Mouse (Mus musculus) liver, embryonic 16.5 days (tissue): ENCODE data around the gene Fbxl12. TPM values are rescaled to one million over a fixed set of nuclear protein-coding genes. Genes with fewer than 3 reads are reported as not detected.
"Not testable (repeated sequence)": the region's sequence is repeated elsewhere in the genome, so short reads cannot be mapped to it uniquely, and the experiment has no call there.

Experiments
- ATAC-seq: fragments of 200-750 bp; cut with Nextera tagmentation; 2 replicates; pipeline ENCODE4 v1.8.0; 2017; ENCODE audit warnings: low read depth, mild to moderate bottlenecking, moderate number of reproducible peaks, moderate library complexity
- H3K27ac ChIP-seq: fragments of 300-500 bp; sonication (generic); 2 replicates; pipeline ENCODE4 v1.5.1; 2014; ENCODE audit warnings: mild to moderate bottlenecking, low read length
- H3K27me3 ChIP-seq: fragments of 300-500 bp; sonication (generic); 2 replicates; pipeline ENCODE4 v1.6.1; 2014; ENCODE audit warnings: low read depth, low read length, mixed read lengths; ENCODE audit not compliant: control insufficient read depth, insufficient read depth
- H3K36me3 ChIP-seq: fragments of 300-500 bp; sonication (generic); 2 replicates; pipeline ENCODE4 v1.6.1; 2014; ENCODE audit warnings: mild to moderate bottlenecking; ENCODE audit not compliant: control insufficient read depth, insufficient read depth
- H3K4me1 ChIP-seq: fragments of 300-500 bp; sonication (generic); 2 replicates; pipeline ENCODE4 v1.6.1; 2014; ENCODE audit warnings: low read depth, low read length, mixed read lengths; ENCODE audit not compliant: control insufficient read depth
- H3K4me2 ChIP-seq: fragments of 300-500 bp; sonication (generic); 2 replicates; pipeline ENCODE4 v1.6.1; 2014; ENCODE audit warnings: low read depth, low read length, mixed read lengths
- H3K4me3 ChIP-seq: fragments of 300-500 bp; sonication (generic); 2 replicates; pipeline ENCODE4 v1.5.1; 2014; ENCODE audit warnings: low read depth, mild to moderate bottlenecking, low read length
- H3K9ac ChIP-seq: fragments of 300-500 bp; sonication (generic); 2 replicates; pipeline ENCODE4 v1.6.1; 2014; ENCODE audit warnings: low read depth, low read length
- H3K9me3 ChIP-seq: fragments of 300-500 bp; sonication (generic); replicated peaks from 2 replicates; pipeline ENCODE4 v1.6.1; 2016; ENCODE audit warnings: low read length; ENCODE audit not compliant: control insufficient read depth
- WGBS: fragments of 180-500 bp; shearing (Covaris S2); extraction: QIAGEN DNeasy Blood & Tissue Kit; methylation state at CpG from one replicate; pipeline ENCODE4 v1.1.7; 2014; ENCODE audit not compliant: insufficient replicate concordance; 5-methylcytosine and 5-hydroxymethylcytosine counted together
- polyA plus RNA-seq: library from polyadenylated mRNA; unstranded; fragments of >200 nt; fragmentation: Nextera tagmentation; extraction: Ambion mirVana; gene quantifications from 2 replicates; pipeline ENCODE4 v1.2.1, GENCODE M21; 2015

Fbxl12 gene
- 4.8 and 5.9 TPM in 2 replicates for polyA plus RNA-seq

DNA sequence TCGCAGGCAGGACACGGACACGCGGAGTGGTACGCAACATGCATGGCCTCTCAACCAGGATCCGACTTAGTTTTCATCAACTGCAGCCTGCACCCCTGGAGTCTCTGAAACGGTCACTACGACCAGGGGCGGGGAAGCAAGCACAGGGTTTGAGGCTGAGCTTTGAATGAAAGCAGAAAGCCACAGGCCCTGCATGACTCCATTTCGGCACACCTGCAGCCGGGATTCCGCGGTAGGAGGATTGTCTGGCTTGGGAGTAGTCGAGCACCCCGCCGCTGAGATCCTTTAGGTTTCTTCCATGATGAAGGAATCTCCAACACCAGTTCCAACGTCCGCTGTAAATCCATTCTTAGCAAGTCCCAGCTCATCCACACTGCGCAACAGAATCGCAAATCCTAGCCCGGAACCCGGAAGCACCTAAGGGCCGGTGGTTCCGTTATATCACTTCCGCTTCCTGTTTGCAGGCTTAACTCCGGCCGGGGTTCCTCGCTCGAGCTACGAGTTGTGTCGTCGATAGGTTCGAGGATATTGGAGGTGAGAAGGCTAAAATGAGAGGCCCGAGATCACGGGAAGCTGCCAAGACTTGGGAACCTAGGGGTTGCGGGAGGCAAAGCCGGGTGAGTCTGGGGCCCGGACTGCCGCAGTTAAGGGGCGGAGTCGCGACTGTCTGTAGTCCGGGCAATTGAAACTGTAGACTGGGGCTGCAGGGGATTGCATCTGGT is at the start of gene Fbxl12:
Gene Fbxl12 (minus strand): TSS at position 408 of the 722 bp plus-strand sequence.
- WGBS: under 1% methylated on average over 43 of the region's 43 CpGs
- Histone ChIP-seq H3K27ac (peak within 1 kb of the TSS; percentile 89), H3K4me1 (peaks cover 44% of the 10 kb centered on the region), H3K4me3 (peak within 1 kb of the TSS; percentile 71), H3K36me3 (no peaks in the 10 kb centered on the region), H3K27me3 (no peaks in the 10 kb centered on the region), H3K9ac (peak within 1 kb of the TSS; percentile 92), H3K4me2 (peak within 1 kb of the TSS; percentile 99), H3K9me3 (no peaks in the 10 kb centered on the region)
- ATAC-seq: peak; percentile 51

DNA sequence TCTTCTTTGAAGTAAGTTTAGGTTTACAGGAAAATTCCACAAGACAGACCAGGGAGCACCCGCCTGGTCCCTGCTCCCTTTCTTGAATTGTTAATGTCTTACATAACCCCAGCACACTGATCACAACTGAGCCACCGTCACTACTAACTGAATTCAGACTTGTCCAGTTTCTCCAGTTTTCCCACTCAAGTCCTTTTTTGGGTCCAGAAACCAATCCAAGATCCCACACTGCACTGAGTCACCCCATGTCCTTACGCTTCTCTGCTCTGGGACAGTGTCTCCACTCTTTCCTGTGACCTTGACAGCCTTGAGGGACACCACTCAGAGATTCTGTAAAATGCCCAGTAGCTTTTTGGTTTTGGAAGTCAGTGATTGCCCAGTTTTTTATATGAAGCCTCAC is 48.3 kb upstream of the Fbxl12 start:
- H3K9ac ChIP-seq: no peak overlapping the region
- no peak for ATAC-seq
- no peak overlapping the region for H3K27ac ChIP-seq
- no peaks in the 10 kb centered on the region for H3K9me3 ChIP-seq
- no peaks in the 10 kb centered on the region for H3K4me1 ChIP-seq
- no peak overlapping the region for H3K4me2 ChIP-seq
- no peak overlapping the region for H3K4me3 ChIP-seq
- WGBS: 82% methylated on average over 3 of the region's 3 CpGs
- peaks cover 14% of the 10 kb centered on the region for H3K27me3 ChIP-seq
- H3K36me3 ChIP-seq: no peaks in the 10 kb centered on the region

DNA sequence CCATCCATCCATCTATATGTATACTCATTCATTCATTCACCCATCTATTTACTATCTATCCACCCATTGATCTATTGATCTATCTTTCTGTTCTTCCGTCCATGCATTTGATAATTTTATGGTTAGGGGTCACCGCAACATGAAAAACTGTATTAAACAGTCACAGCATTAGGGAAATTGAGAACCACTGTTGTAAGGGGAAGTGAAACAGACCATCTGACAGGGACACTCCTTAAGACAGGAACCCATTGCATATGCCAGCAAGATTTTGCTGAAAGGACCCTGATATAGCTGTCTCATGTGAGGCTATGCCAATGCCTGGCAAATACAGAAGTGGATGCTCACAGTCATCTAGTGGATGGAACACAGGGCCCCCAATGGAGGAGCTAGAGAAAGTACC is 45.9 kb upstream of the Fbxl12 start:
- H3K9me3 ChIP-seq, H3K27ac ChIP-seq, H3K9ac ChIP-seq, H3K4me2 ChIP-seq, H3K36me3 ChIP-seq, ATAC-seq, H3K4me1 ChIP-seq, H3K4me3 ChIP-seq: not testable (repeated sequence)
- peaks cover 11% of the 10 kb centered on the region for H3K27me3 ChIP-seq
- 74% methylated on average over 2 of the region's 2 CpGs for WGBS

DNA sequence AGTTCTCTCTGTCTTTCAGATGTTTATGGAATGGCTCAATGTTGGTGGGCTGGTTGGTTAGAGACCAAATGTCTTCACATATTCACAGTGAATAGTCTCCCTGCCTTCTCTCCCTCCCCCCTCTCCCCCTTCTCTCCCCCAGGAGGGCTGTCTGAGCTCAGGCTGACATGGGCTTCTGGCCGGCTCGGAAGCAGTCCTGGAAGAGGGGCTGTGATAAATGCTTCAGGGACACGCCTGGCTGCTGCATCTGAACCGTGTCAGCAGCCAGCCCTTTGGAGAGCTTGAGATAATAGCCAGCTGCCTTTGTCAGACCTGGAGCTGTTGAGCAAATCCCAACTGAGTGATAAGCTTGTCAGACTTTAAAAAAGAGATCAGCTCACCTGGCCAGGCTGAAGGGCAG is 45.3 kb upstream of the Fbxl12 start:
- Histone ChIP-seq H3K9me3 (no peaks in the 10 kb centered on the region), H3K9ac (no peak overlapping the region), H3K4me3 (no peak overlapping the region), H3K4me1 (no peaks in the 10 kb centered on the region), H3K4me2 (no peak overlapping the region), H3K36me3 (no peaks in the 10 kb centered on the region), H3K27me3 (peaks cover 7% of the 10 kb centered on the region), H3K27ac (no peak overlapping the region)
- WGBS: 13% methylated on average over 4 of the region's 4 CpGs
- no peak for ATAC-seq

DNA sequence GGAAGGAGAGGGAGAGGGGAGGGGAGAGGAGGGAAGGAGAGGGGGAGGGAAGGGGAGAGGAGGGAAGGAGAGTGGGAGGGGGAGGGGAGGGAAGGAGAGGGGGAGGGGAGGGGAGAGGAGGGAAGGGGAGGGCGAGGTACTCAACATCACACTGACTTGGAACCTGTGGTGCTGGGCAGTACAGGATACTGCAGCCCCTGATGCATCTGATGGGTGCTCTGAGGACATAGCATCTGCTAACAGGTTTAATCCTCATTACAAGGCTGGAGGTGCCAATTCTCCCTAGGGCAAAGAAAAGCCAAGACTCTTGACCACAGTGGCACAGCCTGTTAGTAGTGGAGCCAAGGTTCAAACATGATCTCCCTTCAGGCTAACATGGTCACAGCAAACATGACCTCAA is 44.8 kb upstream of the Fbxl12 start:
- H3K27me3 ChIP-seq: peaks cover 2% of the 10 kb centered on the region
- no peaks in the 10 kb centered on the region for H3K4me1 ChIP-seq
- H3K36me3 ChIP-seq: no peaks in the 10 kb centered on the region
- H3K4me2 ChIP-seq: no peak overlapping the region
- H3K9me3 ChIP-seq: no peaks in the 10 kb centered on the region
- no peak for ATAC-seq
- H3K9ac ChIP-seq: no peak overlapping the region
- 33% methylated on average over 1 of the region's 1 CpGs for WGBS
- H3K4me3 ChIP-seq: no peak overlapping the region
- no peak overlapping the region for H3K27ac ChIP-seq

GRCm38 (mm10) chr9:20685081-20685861 is 40.7 kb upstream of the Fbxl12 start:
- Histone ChIP-seq H3K27ac (no peak overlapping the region), H3K9me3 (no peaks in the 10 kb centered on the region), H3K4me2 (no peak overlapping the region), H3K4me1 (no peaks in the 10 kb centered on the region), H3K27me3 (no peaks in the 10 kb centered on the region), H3K36me3 (no peaks in the 10 kb centered on the region), H3K4me3 (no peak overlapping the region), H3K9ac (no peak overlapping the region)
- 45% methylated on average over 17 of the region's 17 CpGs for WGBS
- no peak for ATAC-seq

DNA sequence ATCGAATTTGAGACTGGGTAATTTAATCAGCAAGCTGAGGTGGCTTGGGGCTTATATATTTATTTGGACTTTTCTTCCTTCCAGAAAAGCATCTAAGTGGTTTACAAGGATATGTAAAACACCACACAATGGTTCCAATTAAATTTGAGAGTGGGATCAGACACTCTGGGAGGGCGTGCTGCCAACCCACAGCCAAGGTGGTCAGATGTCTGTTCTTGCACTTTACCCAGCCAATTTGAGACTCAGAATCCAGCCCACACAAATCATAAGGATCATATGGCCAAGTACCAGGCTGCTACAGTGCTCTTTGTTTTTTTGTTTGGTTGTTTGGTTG is 37.8 kb upstream of the Fbxl12 start:
- H3K27ac ChIP-seq: no peak overlapping the region
- WGBS: 47% methylated on average over 2 of the region's 2 CpGs
- H3K36me3 ChIP-seq: no peaks in the 10 kb centered on the region
- no peaks in the 10 kb centered on the region for H3K9me3 ChIP-seq
- no peak for ATAC-seq
- H3K27me3 ChIP-seq: no peaks in the 10 kb centered on the region
- no peak overlapping the region for H3K4me2 ChIP-seq
- H3K9ac ChIP-seq: no peak overlapping the region
- H3K4me1 ChIP-seq: no peaks in the 10 kb centered on the region
- H3K4me3 ChIP-seq: no peak overlapping the region

DNA sequence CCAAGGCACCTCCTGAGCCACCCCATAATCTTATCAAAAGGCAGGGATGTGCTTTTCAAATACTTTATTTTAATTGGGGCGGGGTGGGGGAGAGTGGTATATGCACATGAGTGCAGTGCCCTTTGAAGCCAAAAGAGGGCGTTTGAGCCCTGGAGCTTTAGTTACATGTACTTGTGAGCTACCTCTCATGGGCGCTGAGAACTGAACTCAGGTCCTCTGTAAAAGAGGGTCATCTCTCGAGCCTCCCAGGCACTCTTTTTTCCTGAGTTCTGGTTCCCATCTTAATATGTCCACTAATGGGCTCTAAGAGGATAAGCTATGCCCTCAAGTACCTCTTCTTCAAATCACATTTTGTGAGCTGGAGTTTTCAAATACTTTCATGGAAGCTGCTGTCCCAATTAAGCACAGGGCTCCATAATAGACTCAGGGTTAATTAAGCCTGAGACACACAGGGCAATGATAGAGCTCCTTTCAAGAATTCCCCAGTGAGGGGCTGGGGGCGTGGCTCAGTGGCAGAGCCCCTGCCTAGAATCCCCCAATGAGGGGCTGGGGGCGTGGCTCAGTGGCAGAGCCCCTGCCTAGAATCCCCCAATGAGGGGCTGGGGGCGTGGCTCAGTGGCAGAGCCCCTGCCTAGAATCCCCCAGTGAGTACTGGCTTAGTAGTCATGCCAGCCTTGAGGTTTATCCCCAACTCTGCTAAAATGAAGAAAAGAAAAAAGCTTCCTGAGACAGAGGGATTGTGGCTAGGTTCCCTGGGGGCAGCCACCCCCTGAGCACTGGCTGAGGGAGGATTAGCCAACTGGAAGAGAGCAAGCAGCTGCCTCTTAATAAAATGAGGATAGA is 37.2 kb upstream of the Fbxl12 start:
- Histone ChIP-seq H3K4me1 (no peaks in the 10 kb centered on the region), H3K27ac (no peak overlapping the region), H3K27me3 (no peaks in the 10 kb centered on the region), H3K9me3 (no peaks in the 10 kb centered on the region), H3K4me2 (no peak overlapping the region), H3K9ac (no peak overlapping the region), H3K36me3 (no peaks in the 10 kb centered on the region), H3K4me3 (no peak overlapping the region)
- 42% methylated on average over 6 of the region's 7 CpGs for WGBS
- ATAC-seq: no peak
